Mouse (Mus musculus): ENCODE data around the gene Gpr137.

GRCm38 (mm10) chr19:6916496-6916895 is 25.8 kb downstream of the Gpr137 start:
- no peak for TF ChIP-seq EP300 (IDR thresholded peaks at IDR 0.05; ENCODE audit: insufficient read depth, low read depth, low read length)
- no peak for TF ChIP-seq POLR2A (IDR thresholded peaks at IDR 0.05; ENCODE audit: insufficient read depth, low read length)
